20 mouse cellular contexts compared by ENCODE assay signal in genomic region chr12:111548555-111549289, GRCm38 (mm10). TPM values are rescaled to one million over a fixed set of nuclear protein-coding genes. Genes with fewer than 3 reads are reported as not detected.
DNase-seq lines count a peak whose midpoint lies in the region; ATAC-seq and TF ChIP-seq lines count a peak whose summit lies in the region.
"Had no signal": no experiment of that assay in that cellular context is flagged by ENCODE, and none has a peak within 500 bp of the region (broad histone marks: within the 10 kb centered on the region; RNA-seq: fewer than 3 reads in every experiment).

No protein-coding gene starts in this region.

- H3K4me2 ChIP-seq in midbrain, embryonic 11.5 days = no peak overlapping the region
- no peak overlapping the region for H3K4me2 ChIP-seq in midbrain, embryonic 15.5 days
- H3K4me2 ChIP-seq in liver, embryonic 14.5 days (ENCODE audit: low read depth) = no peak overlapping the region
- H3K4me2 ChIP-seq: midbrain, embryonic 12.5 days; neural tube, embryonic 13.5 days had no signal

- no peak overlapping the region for H3K4me3 ChIP-seq in midbrain, embryonic 11.5 days (ENCODE audit: low read depth, low read length)
- no peak overlapping the region for H3K4me3 ChIP-seq in midbrain, embryonic 15.5 days
- no peak overlapping the region for H3K4me3 ChIP-seq in liver, embryonic 14.5 days (ENCODE audit: insufficient read depth in 1 of 2, low read depth in 2 of 2, low read length in 2 of 2)
- H3K4me3 ChIP-seq: erythroblast, embryonic 14.5 days; heart, embryonic 10.5 days; midbrain, embryonic 12.5 days; neural tube, embryonic 13.5 days had no signal

- no peak for TF ChIP-seq EP300 in liver, embryonic 14.5 days (IDR thresholded peaks at IDR 0.05; ENCODE audit: low read depth)

- peak; percentile 78 for DNase-seq in midbrain, embryonic 11.5 days (ENCODE audit: low spot score, missing footprints)
- no peak for DNase-seq in liver, embryonic 14.5 days (ENCODE audit: low read depth in 3 of 3, low spot score in 3 of 3)
- no peak for DNase-seq in cerebellum, adult 9-11 months
- DNase-seq in layer of hippocampus, postnatal 14 days (ENCODE audit: low spot score in 2 of 2) = no peak
- no peak for DNase-seq in neural tube, embryonic 10.5 days (ENCODE audit: extremely low spot score, low spot score)
- DNase-seq: cerebellum, adult 18-20 months; cerebellum, postnatal 36 days; kidney, adult 11 months; kidney, postnatal 10 days; layer of hippocampus, postnatal 36 days; spleen, adult 18-20 months; thymus, postnatal 4 days had no signal

- no peaks in the 10 kb centered on the region for H3K4me1 ChIP-seq in midbrain, embryonic 11.5 days (ENCODE audit: control insufficient read depth, insufficient read depth, low read length)
- no peaks in the 10 kb centered on the region for H3K4me1 ChIP-seq in midbrain, embryonic 15.5 days
- H3K4me1 ChIP-seq in liver, embryonic 14.5 days (replicated peaks; ENCODE audit: control insufficient read depth in 2 of 2, insufficient read depth in 2 of 2, low read length in 1 of 2) = no peaks in the 10 kb centered on the region
- H3K4me1 ChIP-seq: heart, embryonic 10.5 days; midbrain, embryonic 12.5 days; neural tube, embryonic 13.5 days had no signal

- TF ChIP-seq CTCF in liver, embryonic 14.5 days (IDR thresholded peaks at IDR 0.05; ENCODE audit: low read depth) = no peak; the same call in 1 of the 2 replicates

- H3K36me3 ChIP-seq in midbrain, embryonic 11.5 days (ENCODE audit: control insufficient read depth, insufficient read depth, low read length) = peaks cover 5% of the 10 kb centered on the region
- H3K36me3 ChIP-seq in midbrain, embryonic 15.5 days (replicated peaks) = peaks cover 27% of the 10 kb centered on the region; the same call in 1 of the 2 replicates
- peaks cover 42% of the 10 kb centered on the region for H3K36me3 ChIP-seq in liver, embryonic 14.5 days (replicated peaks; ENCODE audit: control insufficient read depth, insufficient read depth, low read depth)

- H3K27ac ChIP-seq in midbrain, embryonic 11.5 days (ENCODE audit: low read depth, low read length) = no peak overlapping the region
- no peak overlapping the region for H3K27ac ChIP-seq in midbrain, embryonic 15.5 days
- no peak overlapping the region for H3K27ac ChIP-seq in liver, embryonic 14.5 days
- H3K27ac ChIP-seq: heart, embryonic 10.5 days; macrophage; midbrain, embryonic 12.5 days; neural tube, embryonic 13.5 days had no signal

- 64% methylated on average over 2 of the region's 2 CpGs for WGBS in midbrain, embryonic 11.5 days
- 59% methylated on average over 2 of the region's 2 CpGs for WGBS in midbrain, embryonic 15.5 days
- 56% methylated on average over 2 of the region's 2 CpGs for WGBS in liver, embryonic 14.5 days (ENCODE audit: insufficient replicate concordance)

- no peak for ATAC-seq in midbrain, embryonic 11.5 days (ENCODE audit: low FRiP score)
- ATAC-seq in midbrain, embryonic 15.5 days (replicated peaks) = no peak
- 0 out of 2 replicates have a peak, but pooled peaks have one; percentile 20 for ATAC-seq in erythroid progenitor cell, adult 5-6 weeks (replicated peaks; ENCODE audit: low FRiP score, poor library complexity, severe bottlenecking)
- ATAC-seq in liver, embryonic 14.5 days (ENCODE audit: insufficient read depth) = peak; percentile 19
- ATAC-seq: forebrain, embryonic 14.5 days had no signal

- H3K27me3 ChIP-seq in midbrain, embryonic 11.5 days (ENCODE audit: control insufficient read depth, insufficient read depth, low read length) = no peaks in the 10 kb centered on the region
- H3K27me3 ChIP-seq in midbrain, embryonic 15.5 days (replicated peaks) = no peaks in the 10 kb centered on the region
- H3K27me3 ChIP-seq in liver, embryonic 14.5 days (ENCODE audit: control insufficient read depth, insufficient read depth, low read length) = no peaks in the 10 kb centered on the region
- H3K27me3 ChIP-seq: midbrain, embryonic 12.5 days; neural tube, embryonic 13.5 days had no signal

- no peak overlapping the region for H3K9ac ChIP-seq in midbrain, embryonic 11.5 days (ENCODE audit: low read length)
- H3K9ac ChIP-seq in midbrain, embryonic 15.5 days = no peak overlapping the region
- no peak overlapping the region for H3K9ac ChIP-seq in liver, embryonic 14.5 days (replicated peaks)
- H3K9ac ChIP-seq: midbrain, embryonic 12.5 days; neural tube, embryonic 13.5 days had no signal

- no peaks in the 10 kb centered on the region for H3K9me3 ChIP-seq in midbrain, embryonic 11.5 days (ENCODE audit: control insufficient read depth, low read length)
- no peaks in the 10 kb centered on the region for H3K9me3 ChIP-seq in midbrain, embryonic 15.5 days
- H3K9me3 ChIP-seq in liver, embryonic 14.5 days (ENCODE audit: control insufficient read depth, low read length) = no peaks in the 10 kb centered on the region
- H3K9me3 ChIP-seq: heart, embryonic 10.5 days; midbrain, embryonic 12.5 days; neural tube, embryonic 13.5 days had no signal

RNA-seq across cellular contexts. Expression of gene Eif5, which starts 10.9 kb away (rescaled TPM):
- polyA plus RNA-seq in midbrain, embryonic 11.5 days (2014; fragmentation: Nextera tagmentation; extraction: Ambion mirVana) = 726 and 782 TPM in 2 replicates
- polyA plus RNA-seq in midbrain, embryonic 15.5 days (2015; fragmentation: Nextera tagmentation; extraction: Ambion mirVana) = 475 and 505 TPM in 2 replicates
- total RNA-seq in erythroid progenitor cell, adult 5-6 weeks (2015; ENCODE audit: low replicate concordance) = 265 and 296 TPM in 2 replicates
- 240 and 253 TPM in 2 replicates for total RNA-seq in erythroid progenitor cell, adult 5-6 weeks (2017; ENCODE audit: low replicate concordance)
- polyA plus RNA-seq in liver, embryonic 14.5 days (2012; rRNA removed) = 64.1 and 112 TPM in 2 replicates
- 411 and 432 TPM in 2 replicates for polyA plus RNA-seq in liver, embryonic 14.5 days (2014; fragmentation: Nextera tagmentation; extraction: Ambion mirVana)
- total RNA-seq in layer of hippocampus, postnatal 14 days (2021) = 100 to 1,000 TPM; 218 to 276 TPM

RNA-seq across cellular contexts. Expression of gene Mark3, which starts 25.6 kb away (rescaled TPM):
- polyA plus RNA-seq in midbrain, embryonic 11.5 days (2014; fragmentation: Nextera tagmentation; extraction: Ambion mirVana) = 69.9 and 73.7 TPM in 2 replicates
- 53.1 and 55.4 TPM in 2 replicates for polyA plus RNA-seq in midbrain, embryonic 15.5 days (2015; fragmentation: Nextera tagmentation; extraction: Ambion mirVana)
- 200 and 221 TPM in 2 replicates for total RNA-seq in erythroid progenitor cell, adult 5-6 weeks (2015; ENCODE audit: low replicate concordance)
- total RNA-seq in erythroid progenitor cell, adult 5-6 weeks (2017; ENCODE audit: low replicate concordance) = 177 and 202 TPM in 2 replicates
- polyA plus RNA-seq in liver, embryonic 14.5 days (2012; rRNA removed) = 14.6 and 24.6 TPM in 2 replicates
- polyA plus RNA-seq in liver, embryonic 14.5 days (2014; fragmentation: Nextera tagmentation; extraction: Ambion mirVana) = 18.0 and 19.5 TPM in 2 replicates
- 100 to 1,000 TPM; 126 to 133 TPM for total RNA-seq in layer of hippocampus, postnatal 14 days (2021)

Comparison
In these comparisons a context has a peak if more than half of its experiments do, and no peak if none do; other contexts are left out.
1. ATAC-seq: peak in erythroid progenitor cell, adult 5-6 weeks (single experiment) and liver, embryonic 14.5 days (single experiment); none in midbrain, embryonic 11.5 days (single experiment) and midbrain, embryonic 15.5 days (single experiment).